Mouse (Mus musculus): Measurements from ENCODE around the gene Casr.

DNA sequence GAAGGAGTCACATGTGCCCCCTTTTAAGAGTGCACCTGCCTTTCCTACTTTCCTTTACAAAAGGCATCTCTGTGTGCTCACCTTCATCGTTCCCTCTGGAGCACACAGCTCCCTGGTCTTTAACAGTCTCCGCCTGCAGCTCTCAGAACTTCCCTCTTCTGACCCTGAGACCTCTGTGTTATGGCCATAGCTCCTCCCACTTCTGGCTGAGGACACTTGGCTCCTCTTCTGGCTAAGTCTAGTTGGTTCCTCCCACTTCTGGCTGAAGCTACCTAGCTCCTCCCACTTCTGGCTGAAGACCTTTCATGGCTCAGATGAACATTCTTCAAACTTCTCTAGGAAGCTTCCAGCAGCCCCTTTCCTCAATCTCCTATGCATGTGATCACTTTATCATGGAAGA is 59.7 kb downstream of the Casr start:
- TF ChIP-seq GATA1 (IDR thresholded peaks at IDR 0.05; ENCODE audit: borderline replicate concordance, low read length): no peak
- no peak for TF ChIP-seq FLI1 (IDR thresholded peaks at IDR 0.05; ENCODE audit: low read length)
